21 mouse cellular contexts compared by ENCODE assay signal in the genomic region with DNA sequence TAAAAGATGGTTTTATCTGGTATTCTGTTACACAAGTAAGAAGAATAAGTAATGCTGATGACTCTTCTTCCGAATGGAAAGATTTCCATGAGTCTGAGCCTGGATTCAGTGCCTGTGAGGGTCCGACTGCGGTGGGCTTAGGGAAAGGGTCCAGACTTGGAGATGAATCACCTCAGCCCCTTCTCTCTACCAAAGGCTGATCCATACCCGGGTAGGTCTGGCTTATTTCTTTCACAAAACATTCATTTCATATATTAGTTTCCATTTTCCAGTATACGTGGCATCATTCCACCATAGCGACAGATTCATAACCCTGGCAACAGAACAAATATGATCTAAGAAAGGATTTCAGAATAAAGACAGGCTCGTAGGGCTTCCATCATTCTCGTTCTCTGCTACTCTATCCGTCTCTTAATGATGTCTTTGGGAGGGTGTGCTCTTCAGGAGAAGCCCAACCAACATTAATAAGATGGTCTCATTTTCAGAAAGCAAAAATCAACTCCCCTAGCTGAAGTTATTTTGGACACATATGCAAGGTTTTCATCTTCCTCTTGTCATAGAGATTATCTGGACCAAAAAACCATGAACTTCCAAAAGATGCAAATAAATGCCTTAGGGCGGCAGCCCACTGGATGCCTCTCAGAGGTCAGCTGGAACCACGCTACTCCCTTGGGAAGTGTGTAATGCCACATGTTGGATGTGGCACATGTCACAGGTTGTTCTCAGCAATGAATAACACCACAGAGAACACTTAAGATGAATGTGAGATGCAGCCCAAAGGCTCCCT.
DNase-seq lines count a peak whose midpoint lies in the region; ATAC-seq and TF ChIP-seq lines count a peak whose summit lies in the region.
"Had no signal": no experiment of that assay in that cellular context is flagged by ENCODE, and none has a peak within 500 bp of the region (broad histone marks: within the 10 kb centered on the region; RNA-seq: fewer than 3 reads in every experiment).

No protein-coding gene starts in this region.

- 70% methylated on average over 11 of the region's 11 CpGs for WGBS in heart, embryonic 13.5 days
- 81% methylated on average over 11 of the region's 11 CpGs for WGBS in heart, embryonic 11.5 days (ENCODE audit: insufficient replicate concordance)
- WGBS in limb, embryonic 13.5 days: 75% methylated on average over 11 of the region's 11 CpGs
- WGBS in limb, embryonic 10.5 days: 89% methylated on average over 11 of the region's 11 CpGs
- 57% methylated on average over 11 of the region's 11 CpGs for WGBS in stomach, embryonic 16.5 days

- no peak for TF ChIP-seq CTCF in embryonic fibroblast, embryonic 13.5 days (IDR thresholded peaks at IDR 0.05; ENCODE audit: borderline replicate concordance, insufficient read depth, low read length)

- TF ChIP-seq POLR2A in embryonic fibroblast, embryonic 13.5 days (IDR thresholded peaks at IDR 0.05; ENCODE audit: low read depth, low read length): no peak

- no peak for DNase-seq in limb, embryonic 10.5 days (ENCODE audit: low spot score)
- DNase-seq in thymus, postnatal 36 days: no peak
- DNase-seq: adrenal gland, postnatal 10 days; B cell, adult 2 months; cerebellum, adult 18-20 months; cerebellum, postnatal 36 days; heart, postnatal 10 days; kidney, adult 11 months; layer of hippocampus, postnatal 36 days; lung, postnatal 36 days; thymus, postnatal 4 days had no signal

- ATAC-seq in heart, embryonic 13.5 days (ENCODE audit: extremely low read depth, insufficient number of reproducible peaks, low FRiP score, low TSS enrichment): no peak
- no peak for ATAC-seq in heart, embryonic 11.5 days (replicated peaks; ENCODE audit: insufficient number of reproducible peaks, low FRiP score, low TSS enrichment)
- ATAC-seq in limb, embryonic 13.5 days (ENCODE audit: low FRiP score, low read depth): peak; percentile 64; the same call in 1 of the 2 replicates
- peak; percentile 83 for ATAC-seq in stomach, embryonic 16.5 days (ENCODE audit: insufficient read depth, low FRiP score)
- ATAC-seq: forebrain, embryonic 15.5 days; liver, embryonic 12.5 days had no signal

- H3K27ac ChIP-seq in heart, embryonic 13.5 days (replicated peaks): peak overlapping the region; percentile 17
- H3K27ac ChIP-seq in heart, embryonic 11.5 days (ENCODE audit: low read depth, low read length): no peak overlapping the region
- H3K27ac ChIP-seq in limb, embryonic 13.5 days: no peak overlapping the region
- H3K27ac ChIP-seq in limb, embryonic 10.5 days: no peak overlapping the region
- peak overlapping the region; percentile 1; the same call in 1 of the 2 replicates for H3K27ac ChIP-seq in embryonic fibroblast, embryonic 13.5 days (ENCODE audit: insufficient read depth, low read length)
- H3K27ac ChIP-seq in stomach, embryonic 16.5 days (ENCODE audit: low read length): peak overlapping the region; percentile 69
- H3K27ac ChIP-seq: forebrain, embryonic 15.5 days; hindbrain, embryonic 13.5 days; liver, embryonic 12.5 days; midbrain, embryonic 12.5 days; neural tube, embryonic 13.5 days had no signal

- peaks cover 30% of the 10 kb centered on the region for H3K4me1 ChIP-seq in heart, embryonic 13.5 days
- peaks cover 10% of the 10 kb centered on the region for H3K4me1 ChIP-seq in heart, embryonic 11.5 days (ENCODE audit: control insufficient read depth, insufficient read depth, low read length)
- peaks cover 8% of the 10 kb centered on the region; the same call in 1 of the 2 replicates for H3K4me1 ChIP-seq in limb, embryonic 13.5 days
- no peaks in the 10 kb centered on the region for H3K4me1 ChIP-seq in limb, embryonic 10.5 days
- no peaks in the 10 kb centered on the region for H3K4me1 ChIP-seq in embryonic fibroblast, embryonic 13.5 days (ENCODE audit: control insufficient read depth, insufficient read depth, low read length)
- peaks cover 6% of the 10 kb centered on the region; the same call in 1 of the 2 replicates for H3K4me1 ChIP-seq in stomach, embryonic 16.5 days (ENCODE audit: control insufficient read depth, insufficient read depth, low read length)
- H3K4me1 ChIP-seq: midbrain, embryonic 12.5 days had no signal

- no peak overlapping the region for H3K9ac ChIP-seq in heart, embryonic 13.5 days
- no peak overlapping the region for H3K9ac ChIP-seq in heart, embryonic 11.5 days (ENCODE audit: low read depth, low read length)
- H3K9ac ChIP-seq in limb, embryonic 13.5 days: no peak overlapping the region
- H3K9ac ChIP-seq in stomach, embryonic 16.5 days (ENCODE audit: low read length): no peak overlapping the region
- H3K9ac ChIP-seq: forebrain, embryonic 15.5 days; hindbrain, embryonic 13.5 days; liver, embryonic 12.5 days; midbrain, embryonic 12.5 days; neural tube, embryonic 13.5 days had no signal

- H3K27me3 ChIP-seq in heart, embryonic 13.5 days (replicated peaks): no peaks in the 10 kb centered on the region
- no peaks in the 10 kb centered on the region for H3K27me3 ChIP-seq in heart, embryonic 11.5 days (ENCODE audit: control insufficient read depth, insufficient read depth, low read length)
- no peaks in the 10 kb centered on the region for H3K27me3 ChIP-seq in limb, embryonic 13.5 days
- H3K27me3 ChIP-seq in limb, embryonic 10.5 days (ENCODE audit: low read depth, poor library complexity, severe bottlenecking): no peaks in the 10 kb centered on the region
- H3K27me3 ChIP-seq in stomach, embryonic 16.5 days (ENCODE audit: control insufficient read depth, insufficient read depth, low read length): no peaks in the 10 kb centered on the region
- H3K27me3 ChIP-seq: forebrain, embryonic 15.5 days; hindbrain, embryonic 13.5 days; liver, embryonic 12.5 days; midbrain, embryonic 12.5 days; neural tube, embryonic 13.5 days had no signal

- H3K4me2 ChIP-seq in heart, embryonic 13.5 days: no peak overlapping the region
- H3K4me2 ChIP-seq in heart, embryonic 11.5 days: no peak overlapping the region
- no peak overlapping the region for H3K4me2 ChIP-seq in limb, embryonic 13.5 days (replicated peaks)
- H3K4me2 ChIP-seq in stomach, embryonic 16.5 days (ENCODE audit: low read depth, low read length): no peak overlapping the region
- H3K4me2 ChIP-seq: forebrain, embryonic 15.5 days; hindbrain, embryonic 13.5 days; liver, embryonic 12.5 days; midbrain, embryonic 12.5 days; neural tube, embryonic 13.5 days had no signal

- H3K9me3 ChIP-seq in heart, embryonic 13.5 days: no peaks in the 10 kb centered on the region
- H3K9me3 ChIP-seq in heart, embryonic 11.5 days (replicated peaks; ENCODE audit: control insufficient read depth, low read length): no peaks in the 10 kb centered on the region
- no peaks in the 10 kb centered on the region for H3K9me3 ChIP-seq in limb, embryonic 13.5 days
- H3K9me3 ChIP-seq in limb, embryonic 10.5 days (replicated peaks): no peaks in the 10 kb centered on the region
- no peaks in the 10 kb centered on the region for H3K9me3 ChIP-seq in stomach, embryonic 16.5 days (replicated peaks; ENCODE audit: control insufficient read depth, low read length)
- H3K9me3 ChIP-seq: forebrain, embryonic 15.5 days; hindbrain, embryonic 13.5 days; liver, embryonic 12.5 days; midbrain, embryonic 12.5 days; neural tube, embryonic 13.5 days had no signal

- H3K4me3 ChIP-seq in heart, embryonic 13.5 days: no peak overlapping the region
- no peak overlapping the region for H3K4me3 ChIP-seq in heart, embryonic 11.5 days (ENCODE audit: low read depth, low read length)
- H3K4me3 ChIP-seq in limb, embryonic 13.5 days: no peak overlapping the region
- H3K4me3 ChIP-seq in limb, embryonic 10.5 days: no peak overlapping the region
- no peak overlapping the region for H3K4me3 ChIP-seq in embryonic fibroblast, embryonic 13.5 days (ENCODE audit: insufficient read depth, low read length)
- H3K4me3 ChIP-seq in stomach, embryonic 16.5 days (replicated peaks; ENCODE audit: low read length): no peak overlapping the region
- H3K4me3 ChIP-seq: forebrain, embryonic 15.5 days; hindbrain, embryonic 13.5 days; liver, embryonic 12.5 days; midbrain, embryonic 12.5 days; neural tube, embryonic 13.5 days had no signal

- H3K36me3 ChIP-seq in heart, embryonic 13.5 days: no peaks in the 10 kb centered on the region
- no peaks in the 10 kb centered on the region for H3K36me3 ChIP-seq in heart, embryonic 11.5 days (ENCODE audit: control insufficient read depth, insufficient read depth, low read length)
- no peaks in the 10 kb centered on the region for H3K36me3 ChIP-seq in limb, embryonic 13.5 days
- no peaks in the 10 kb centered on the region for H3K36me3 ChIP-seq in limb, embryonic 10.5 days
- H3K36me3 ChIP-seq in stomach, embryonic 16.5 days (ENCODE audit: control insufficient read depth, insufficient read depth, low read length): peaks cover 4% of the 10 kb centered on the region; the same call in 1 of the 2 replicates
- H3K36me3 ChIP-seq: forebrain, embryonic 15.5 days; hindbrain, embryonic 13.5 days; liver, embryonic 12.5 days; midbrain, embryonic 12.5 days; neural tube, embryonic 13.5 days had no signal

Comparison
In these comparisons a context has a peak if more than half of its experiments do, and no peak if none do; other contexts are left out.
1. H3K27ac ChIP-seq: peak in heart, embryonic 13.5 days (single experiment), embryonic fibroblast, embryonic 13.5 days (single experiment) and stomach, embryonic 16.5 days (single experiment); none in heart, embryonic 11.5 days (single experiment), limb, embryonic 13.5 days (single experiment) and limb, embryonic 10.5 days (single experiment).
2. ATAC-seq: peak in limb, embryonic 13.5 days (single experiment) and stomach, embryonic 16.5 days (single experiment); none in heart, embryonic 13.5 days (single experiment) and heart, embryonic 11.5 days (single experiment).